Mouse (Mus musculus): ENCODE measurements at regions not wholly inside any gene's neighbourhood (a gene's known extent, or its start where the extent isn't known, plus 50 kb on each side); places are given as distances from the start of the nearest gene placed in this dataset.

- no peak for TF ChIP-seq POLR2A (IDR thresholded peaks at IDR 0.05; ENCODE audit: extremely low read depth, insufficient read depth, low read length)
- no peak for TF ChIP-seq CTCF (IDR thresholded peaks at IDR 0.05; ENCODE audit: extremely low read depth, insufficient read depth, low read length)
These were observed 147.8 kb upstream of the Mdm1 start for GRCm38 (mm10) chr10:117993809-117994208.
